ENCODE assay signal across 8 mouse cellular contexts in genomic region chr7:63896276-63896967, GRCm38 (mm10). TPM values are rescaled to one million over a fixed set of nuclear protein-coding genes. Genes with fewer than 3 reads are reported as not detected.
DNase-seq lines count a peak whose midpoint lies in the region; ATAC-seq and TF ChIP-seq lines count a peak whose summit lies in the region.

No protein-coding gene starts in this region.

- no peaks in the 10 kb centered on the region for H3K27me3 ChIP-seq in neural tube, embryonic 11.5 days (ENCODE audit: control insufficient read depth, insufficient read depth, low read length)
- H3K27me3 ChIP-seq in hindbrain, embryonic 16.5 days (replicated peaks; ENCODE audit: control insufficient read depth, insufficient read depth, low read length), result no peaks in the 10 kb centered on the region
- H3K27me3 ChIP-seq in myocyte (ENCODE audit: control insufficient read depth, insufficient read depth, insufficient read length), result no peaks in the 10 kb centered on the region

- WGBS in neural tube, embryonic 11.5 days, result 24% methylated on average over 17 of the region's 17 CpGs
- 23% methylated on average over 17 of the region's 17 CpGs for WGBS in hindbrain, embryonic 16.5 days

- TF ChIP-seq POLR2A in myocyte (IDR thresholded peaks at IDR 0.05; ENCODE audit: insufficient read length, low read depth), result no peak

- DNase-seq in adrenal gland, adult (ENCODE audit: inconsistent age in 2 of 2, low spot score in 1 of 2), result peak; percentile 57 to 75
- DNase-seq in adrenal gland, adult 8-10 months, result no peak
- no peak for DNase-seq in neural tube, embryonic 11.5 days (ENCODE audit: low spot score)
- DNase-seq in neural tube, embryonic 10.5 days (ENCODE audit: extremely low spot score, low spot score), result no peak
- no peak for DNase-seq in urinary bladder, postnatal 36 days (ENCODE audit: low spot score in 2 of 2)
- no peak for DNase-seq in adrenal gland, adult 2 months

- H3K9me3 ChIP-seq in neural tube, embryonic 11.5 days (ENCODE audit: control insufficient read depth, low read length), result no peaks in the 10 kb centered on the region
- no peaks in the 10 kb centered on the region for H3K9me3 ChIP-seq in hindbrain, embryonic 16.5 days (ENCODE audit: control insufficient read depth, low read length)

- no peak for ATAC-seq in neural tube, embryonic 11.5 days (ENCODE audit: insufficient read depth, low FRiP score, low TSS enrichment)
- ATAC-seq in hindbrain, embryonic 16.5 days, result no peak

- no peak overlapping the region for H3ac ChIP-seq in myocyte (ENCODE audit: control insufficient read depth, insufficient read length)

- H3K79me2 ChIP-seq in myocyte (ENCODE audit: control insufficient read depth, insufficient read depth), result peaks cover 95% of the 10 kb centered on the region

- H3K4me1 ChIP-seq in neural tube, embryonic 11.5 days (ENCODE audit: control insufficient read depth, insufficient read depth, low read length), result peaks cover 9% of the 10 kb centered on the region
- H3K4me1 ChIP-seq in hindbrain, embryonic 16.5 days (ENCODE audit: control insufficient read depth, insufficient read depth, low read depth, low read length), result peaks cover 27% of the 10 kb centered on the region

- peak overlapping the region; percentile 43 for H3K4me2 ChIP-seq in neural tube, embryonic 11.5 days (ENCODE audit: low read depth)
- peak overlapping the region; percentile 64 for H3K4me2 ChIP-seq in hindbrain, embryonic 16.5 days (ENCODE audit: low read length)
- peak overlapping the region; percentile 82 for H3K4me2 ChIP-seq in myocyte (ENCODE audit: low read depth)

- H3K36me3 ChIP-seq in neural tube, embryonic 11.5 days (ENCODE audit: control insufficient read depth, insufficient read depth, low read length), result no peaks in the 10 kb centered on the region; the same call in 1 of the 2 replicates
- no peaks in the 10 kb centered on the region for H3K36me3 ChIP-seq in hindbrain, embryonic 16.5 days (ENCODE audit: control insufficient read depth, insufficient read depth, low read length)
- H3K36me3 ChIP-seq in myocyte (ENCODE audit: control insufficient read depth, insufficient read depth), result no peaks in the 10 kb centered on the region

- H3K9ac ChIP-seq in neural tube, embryonic 11.5 days (ENCODE audit: low read length), result peak overlapping the region; percentile 40; the same call in 1 of the 2 replicates
- peak overlapping the region; percentile 58 for H3K9ac ChIP-seq in hindbrain, embryonic 16.5 days (ENCODE audit: low read depth, low read length)

- no peak overlapping the region for H3K27ac ChIP-seq in neural tube, embryonic 11.5 days (ENCODE audit: low read depth, low read length)
- H3K27ac ChIP-seq in hindbrain, embryonic 16.5 days (ENCODE audit: low read depth, low read length), result peak overlapping the region; percentile 58; the same call in 1 of the 2 replicates

- H3K4me3 ChIP-seq in neural tube, embryonic 11.5 days (ENCODE audit: low read depth, low read length), result peak overlapping the region; percentile 12; the same call in 1 of the 2 replicates
- H3K4me3 ChIP-seq in hindbrain, embryonic 16.5 days (ENCODE audit: low read length), result peak overlapping the region; percentile 33
- peak overlapping the region; percentile 6 for H3K4me3 ChIP-seq in myocyte

TF ChIP-seq in myocyte, 11 proteins besides CTCF, POLR2A, EP300 and RAD21:
- TF ChIP-seq MYOG (IDR thresholded peaks at IDR 0.05; ENCODE audit: control insufficient read depth in 1 of 3, insufficient read depth in 1 of 3, insufficient read length in 2 of 3, low read depth in 2 of 3) (no peak), MYOD1 (IDR thresholded peaks at IDR 0.05; ENCODE audit: control insufficient read depth in 1 of 3, insufficient read length in 2 of 3, low read depth in 2 of 3) (peak in 1 of 3 experiments; percentile 40), POLR2AphosphoS2 (IDR thresholded peaks at IDR 0.05; ENCODE audit: insufficient read length, low read depth) (peak; percentile 9)
TF ChIP-seq in myocyte: peak in this region for 2.

RNA-seq across cellular contexts. Expression of gene E030018B13Rik, which starts 20.2 kb away (rescaled TPM):
- under 1 TPM in 1 of 4 experiments, not detected in 3; 0.45 TPM for total RNA-seq in adrenal gland, adult 8-10 months (2022)
- not detected in 2 replicates for polyA plus RNA-seq in neural tube, embryonic 11.5 days (2014; fragmentation: Nextera tagmentation; extraction: Ambion mirVana)
- not detected in 2 replicates for polyA plus RNA-seq in hindbrain, embryonic 16.5 days (2015; fragmentation: Nextera tagmentation; extraction: Ambion mirVana)
- 0.17 TPM for polyA plus RNA-seq in myocyte (2012; fragmentation: generic; extraction: Trizol)
- total RNA-seq in adrenal gland, adult 2 months (2021), result not detected
- polyA plus RNA-seq in adrenal gland, adult 2 months (2012; rRNA removed), result not detected in 2 replicates

RNA-seq across cellular contexts. Expression of gene Klf13, which starts 42.3 kb away (rescaled TPM):
- 10 to 100 TPM; 56.8 to 83.6 (median 74.3) TPM for total RNA-seq in adrenal gland, adult 8-10 months (2022)
- 31.6 and 33.8 TPM in 2 replicates for polyA plus RNA-seq in neural tube, embryonic 11.5 days (2014; fragmentation: Nextera tagmentation; extraction: Ambion mirVana)
- 22.1 and 23.9 TPM in 2 replicates for polyA plus RNA-seq in hindbrain, embryonic 16.5 days (2015; fragmentation: Nextera tagmentation; extraction: Ambion mirVana)
- polyA plus RNA-seq in myocyte (2012; fragmentation: generic; extraction: Trizol), result 30.4 TPM
- 10 to 100 TPM; 67.0 to 77.8 TPM for total RNA-seq in adrenal gland, adult 2 months (2021)
- 69.2 and 87.7 TPM in 2 replicates for polyA plus RNA-seq in adrenal gland, adult 2 months (2012; rRNA removed)

Comparison
In these comparisons a context has a peak if more than half of its experiments do, and no peak if none do; other contexts are left out.
1. DNase-seq: peak in adrenal gland, adult (2 of 2); none in adrenal gland, adult 8-10 months (single experiment), neural tube, embryonic 11.5 days (single experiment), neural tube, embryonic 10.5 days (single experiment), urinary bladder, postnatal 36 days (0 of 2) and adrenal gland, adult 2 months (single experiment).
2. Peak in every context shown above with its lines, with median percentiles within 50 percentile points of each other: H3K4me2 ChIP-seq and H3K4me3 ChIP-seq.